Mouse (Mus musculus) urinary bladder, postnatal 14 days (tissue): ENCODE results near the gene Spata2.

Experiments
- DNase-seq: peaks from one replicate; pipeline ENCODE4 v3.0.0; 2021; ENCODE audit warnings: low spot score

The Spata2 gene

DNA sequence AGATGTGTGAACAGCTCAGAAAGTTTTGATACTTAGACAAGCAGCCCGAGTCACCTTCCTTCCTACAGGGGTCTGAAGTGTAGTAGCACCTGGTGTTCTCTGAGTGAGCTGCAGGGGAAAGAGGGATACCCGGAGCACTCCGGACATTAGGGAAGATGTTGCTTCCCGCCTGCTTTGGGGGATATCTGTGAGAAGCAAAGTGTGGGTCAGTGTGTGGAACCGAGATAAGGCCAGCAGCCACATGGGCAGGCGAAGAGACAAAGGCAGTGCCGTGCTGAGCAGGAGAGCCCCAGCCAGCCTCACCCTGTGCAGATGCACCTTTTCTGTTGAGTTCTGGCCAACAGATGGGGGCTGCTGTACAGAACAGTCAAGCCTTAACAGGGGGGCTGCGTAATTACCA lies 45.1 kb downstream of the Spata2 start:
- no peak for DNase-seq

DNA sequence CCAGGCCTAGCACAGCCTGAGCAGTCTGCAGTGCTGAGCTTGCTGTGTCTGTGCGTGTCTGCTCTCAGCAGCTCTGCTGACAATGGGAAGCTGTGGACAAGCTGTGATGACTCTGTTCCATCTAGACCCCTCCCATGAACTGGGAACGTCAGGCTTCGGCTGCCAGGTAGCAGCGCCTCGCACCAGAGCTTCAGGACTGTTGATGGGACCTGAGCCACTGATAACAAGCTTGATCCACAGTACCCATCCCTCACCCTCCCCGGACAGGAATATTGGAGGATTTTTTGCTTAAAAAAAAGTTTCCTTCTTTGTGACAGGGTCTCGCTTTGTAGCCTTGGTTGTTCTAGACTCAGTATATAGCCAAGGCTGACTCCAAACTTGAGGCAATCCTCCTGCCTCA lies 45.5 kb downstream of the Spata2 start:
- no peak for DNase-seq

DNA sequence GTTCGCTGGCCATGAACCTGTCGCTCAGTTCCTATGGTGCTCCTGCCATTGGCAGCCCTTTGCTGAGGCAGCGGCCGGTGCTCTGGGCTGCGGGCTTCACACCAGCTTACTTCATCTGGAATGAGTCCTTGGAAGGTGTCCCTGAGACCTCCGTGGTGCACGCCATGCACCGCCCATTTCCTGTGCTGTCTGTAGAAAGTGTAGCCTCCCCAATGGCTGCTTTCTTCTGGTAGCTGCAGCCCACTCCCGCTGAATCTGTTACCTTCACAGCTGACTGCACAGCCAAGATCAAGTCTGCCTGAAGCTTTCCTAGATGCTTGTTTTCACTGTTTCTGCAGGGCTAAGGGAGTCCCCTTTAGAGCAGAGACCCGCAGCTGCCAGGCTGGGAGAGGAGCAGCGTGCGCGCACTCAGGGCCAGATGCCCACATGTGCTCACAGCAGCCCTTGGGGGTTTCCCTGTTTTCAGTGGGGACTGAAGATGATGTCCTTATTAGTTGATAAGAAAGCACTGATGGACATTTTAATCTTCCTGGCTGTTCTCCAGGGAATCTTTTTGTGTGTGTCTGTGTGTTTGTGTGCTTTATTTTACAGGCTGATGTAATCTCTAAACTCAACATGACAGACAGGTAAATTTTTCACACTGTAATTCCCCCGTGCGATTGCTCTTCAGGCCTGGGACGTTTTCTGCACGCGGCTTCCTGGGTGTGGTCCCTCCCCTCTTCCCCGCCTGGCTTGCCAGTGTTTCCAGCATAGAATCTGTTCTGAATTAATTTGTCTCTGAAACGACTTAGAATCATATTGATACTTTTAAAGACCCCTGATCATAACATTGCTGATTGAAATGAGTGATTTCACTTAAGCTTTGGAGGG lies 46.5 kb downstream of the Spata2 start:
- DNase-seq: no peak

- no peak for DNase-seq
Measured at GRCm38 (mm10) chr2:167443411-167444193, 49.1 kb downstream of the Spata2 start.

- no peak for DNase-seq
Measured at GRCm38 (mm10) chr2:167439422-167439821, 53.3 kb downstream of the Spata2 start.

DNA sequence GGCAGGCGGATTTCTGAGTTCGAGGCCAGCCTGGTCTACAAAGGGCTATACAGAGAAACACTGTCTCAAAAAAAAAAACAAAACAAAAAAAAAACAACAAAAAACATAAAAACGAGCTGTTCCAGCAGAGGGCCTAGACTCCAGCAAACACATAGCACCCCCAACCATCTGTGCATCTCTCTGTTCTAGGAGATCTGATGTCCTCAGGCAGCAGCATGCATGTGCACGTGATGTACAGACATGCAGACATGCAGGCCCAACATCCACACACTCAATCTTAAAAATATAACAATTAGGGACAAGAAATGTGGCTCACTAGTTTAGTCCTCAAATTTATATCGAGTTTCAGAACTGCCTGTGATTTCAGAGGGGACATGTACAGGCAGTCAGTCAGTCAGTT lies 56.3 kb downstream of the Spata2 start:
- DNase-seq: no peak

DNA sequence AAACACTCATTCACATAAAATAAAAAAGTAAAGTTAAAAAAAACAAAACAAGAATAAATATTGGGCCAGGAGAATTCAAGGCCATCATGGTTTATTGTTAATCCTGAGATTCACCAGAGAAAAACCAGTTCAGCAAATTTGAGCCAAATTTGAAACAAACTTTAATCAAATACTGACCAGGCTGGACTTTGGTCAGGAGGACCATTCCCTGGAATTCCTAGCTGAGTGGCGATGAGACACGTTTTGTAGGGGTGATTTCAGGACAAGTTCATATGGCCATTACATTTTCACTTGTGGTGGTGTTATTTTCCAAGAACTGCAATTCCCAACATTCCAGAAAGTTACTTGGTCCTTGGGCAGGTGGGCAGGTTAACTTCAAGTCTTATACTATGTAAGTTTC lies 57.1 kb downstream of the Spata2 start:
- DNase-seq: no peak

DNA sequence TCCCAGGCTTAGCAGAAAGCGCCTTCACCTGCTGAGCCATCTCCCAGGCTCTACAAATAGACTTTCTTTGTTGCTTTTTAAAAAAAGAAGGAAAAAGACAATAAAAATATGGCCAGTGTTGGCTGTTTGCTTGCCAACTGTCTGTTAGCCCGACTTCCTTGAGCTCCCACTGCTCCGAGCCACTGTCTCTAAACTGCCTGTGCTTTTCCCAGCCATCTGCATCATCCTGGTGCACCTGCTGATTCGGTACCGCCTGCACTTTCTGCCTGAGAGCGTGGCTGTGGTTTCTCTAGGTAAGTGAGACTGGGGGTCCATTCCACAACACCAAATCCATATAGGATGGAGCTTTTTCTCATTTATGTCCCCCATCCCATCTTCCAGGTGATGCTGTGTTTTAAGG lies 58.1 kb downstream of the Spata2 start:
- DNase-seq: no peak

- DNase-seq: no peak
Measured at GRCm38 (mm10) chr2:167431418-167431776, 61.3 kb downstream of the Spata2 start.
